Mouse (Mus musculus) heart, embryonic 12.5 days (tissue): ENCODE results near the gene Nrap. TPM values are rescaled to one million over a fixed set of nuclear protein-coding genes. Genes with fewer than 3 reads are reported as not detected.
"Not testable (repeated sequence)": the region's sequence is repeated elsewhere in the genome, so short reads cannot be mapped to it uniquely, and the experiment has no call there.

Experiments used
- ATAC-seq: fragments of 200-750 bp; cut with Nextera tagmentation; 2 replicates; pipeline ENCODE4 v1.8.0; 2017; ENCODE audit warnings: moderate TSS enrichment, moderate library complexity; ENCODE audit not compliant: insufficient number of reproducible peaks, low FRiP score
- H3K27ac ChIP-seq: fragments of 300-500 bp; sonication (generic); 2 replicates; pipeline ENCODE4 v1.5.1; 2016; ENCODE audit warnings: mild to moderate bottlenecking, moderate library complexity; ENCODE audit not compliant: poor library complexity, severe bottlenecking
- H3K27me3 ChIP-seq: fragments of 300-500 bp; sonication (generic); replicated peaks from 2 replicates; pipeline ENCODE4 v1.6.1; 2016; ENCODE audit warnings: mild to moderate bottlenecking, moderate library complexity
- H3K36me3 ChIP-seq: fragments of 300-500 bp; sonication (generic); 2 replicates; pipeline ENCODE4 v1.6.1; 2016; ENCODE audit warnings: mild to moderate bottlenecking, moderate library complexity
- H3K4me1 ChIP-seq: fragments of 300-500 bp; sonication (generic); replicated peaks from 2 replicates; pipeline ENCODE4 v1.6.1; 2016; ENCODE audit warnings: mild to moderate bottlenecking
- H3K4me2 ChIP-seq: fragments of 300-500 bp; sonication (generic); 2 replicates; pipeline ENCODE4 v1.6.1; 2016; ENCODE audit warnings: mild to moderate bottlenecking, moderate library complexity
- H3K4me3 ChIP-seq: fragments of 300-500 bp; sonication (generic); 2 replicates; pipeline ENCODE4 v1.5.1; 2016; ENCODE audit warnings: mild to moderate bottlenecking
- H3K9ac ChIP-seq: fragments of 300-500 bp; sonication (generic); 2 replicates; pipeline ENCODE4 v1.6.1; 2016; ENCODE audit warnings: mild to moderate bottlenecking, moderate library complexity
- H3K9me3 ChIP-seq: fragments of 300-500 bp; sonication (generic); replicated peaks from 2 replicates; pipeline ENCODE4 v1.6.1; 2016; ENCODE audit warnings: mild to moderate bottlenecking, moderate library complexity
- WGBS: fragments of 180-500 bp; shearing (Covaris S2); methylation state at CpG from one replicate; pipeline ENCODE4 v1.1.7; 2016; 5-methylcytosine and 5-hydroxymethylcytosine counted together
- polyA plus RNA-seq: library from polyadenylated mRNA; unstranded; fragments of >200 nt; fragmentation: Nextera tagmentation; extraction: Ambion mirVana; gene quantifications from 2 replicates; pipeline ENCODE4 v1.2.1, GENCODE M21; 2016

Nrap gene
- polyA plus RNA-seq, 1 experiment from 2014 or later = 23.2 TPM

- Histone ChIP-seq H3K36me3 (peaks cover 64% of the 10 kb centered on the region), H3K4me2 (no peak overlapping the region), H3K27me3 (no peaks in the 10 kb centered on the region), H3K4me3 (no peak overlapping the region), H3K9ac (no peak overlapping the region), H3K4me1 (no peaks in the 10 kb centered on the region), H3K27ac (no peak overlapping the region), H3K9me3 (no peaks in the 10 kb centered on the region)
- no peak for ATAC-seq
- WGBS = 88% methylated on average over 8 of the region's 8 CpGs
Measured at GRCm38 (mm10) chr19:56364563-56364962, 25.3 kb downstream of the Nrap start.

DNA sequence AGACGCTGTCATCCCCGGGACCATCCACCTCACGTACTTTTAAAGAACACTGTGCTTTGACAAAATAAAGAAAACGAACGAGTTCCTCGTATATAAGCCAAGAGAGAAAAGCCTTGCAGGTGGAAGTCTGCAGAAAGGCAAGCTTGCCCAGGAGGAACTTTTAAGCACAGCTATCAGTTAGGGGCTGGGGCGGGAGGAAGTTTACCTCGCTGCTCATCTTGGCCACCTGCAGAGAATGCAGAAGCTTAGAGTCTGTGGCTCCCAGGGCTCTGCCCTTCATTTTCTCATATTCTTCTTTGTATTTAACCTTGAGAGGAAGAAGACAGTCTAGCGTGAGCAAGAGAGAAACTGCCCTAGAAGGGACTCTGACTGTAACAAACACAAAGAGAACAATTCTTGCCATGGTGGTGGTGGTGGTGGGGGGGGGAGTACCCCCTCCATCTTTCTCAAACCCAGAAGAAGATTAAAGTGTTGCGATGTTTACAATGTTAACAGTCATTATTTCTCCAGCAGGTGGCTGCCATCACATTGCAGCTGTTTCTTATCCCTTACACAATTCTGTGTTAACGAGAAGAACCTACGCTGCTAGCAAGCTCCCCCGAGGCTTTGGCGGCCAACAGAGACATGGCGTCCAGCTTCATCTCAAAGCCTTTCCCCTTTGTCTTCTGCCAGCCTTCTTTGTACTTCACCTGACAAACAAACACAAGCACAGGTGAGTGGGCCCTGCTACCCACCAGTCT, 25.9 kb downstream of the Nrap start:
- no peak overlapping the region for H3K4me2 ChIP-seq
- H3K4me1 ChIP-seq = no peaks in the 10 kb centered on the region
- no peaks in the 10 kb centered on the region for H3K27me3 ChIP-seq
- H3K9ac ChIP-seq = no peak overlapping the region
- H3K36me3 ChIP-seq = peaks cover 57% of the 10 kb centered on the region
- H3K27ac ChIP-seq = no peak overlapping the region
- no peak overlapping the region for H3K4me3 ChIP-seq
- WGBS = 66% methylated on average over 15 of the region's 15 CpGs
- no peaks in the 10 kb centered on the region for H3K9me3 ChIP-seq
- no peak for ATAC-seq

DNA sequence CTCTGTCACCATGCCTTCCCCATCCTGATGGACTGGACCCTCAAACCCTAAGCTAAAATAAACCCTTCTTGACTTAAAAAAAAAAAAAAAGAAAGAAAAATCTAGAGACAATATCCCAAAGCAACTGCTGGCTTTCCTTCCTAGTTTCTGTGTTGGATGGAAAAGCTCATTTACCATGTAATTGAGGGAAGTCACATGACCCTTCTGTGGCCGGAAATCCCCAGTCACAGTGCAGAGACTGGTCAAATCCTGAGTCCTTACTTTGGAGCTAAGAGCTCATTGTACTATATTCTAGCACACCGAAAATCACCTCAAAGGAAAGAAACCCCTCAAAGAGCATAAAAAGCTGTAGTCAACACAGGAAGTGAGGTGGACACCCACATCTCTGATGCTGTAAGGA, 30.9 kb downstream of the Nrap start:
- Histone ChIP-seq H3K9me3 (no peaks in the 10 kb centered on the region), H3K27ac (no peak overlapping the region), H3K4me2 (no peak overlapping the region), H3K4me1 (peaks cover 20% of the 10 kb centered on the region), H3K27me3 (no peaks in the 10 kb centered on the region), H3K4me3 (no peak overlapping the region), H3K9ac (no peak overlapping the region), H3K36me3 (peaks cover 48% of the 10 kb centered on the region)
- no peak for ATAC-seq
- WGBS = 86% methylated on average over 2 of the region's 2 CpGs

DNA sequence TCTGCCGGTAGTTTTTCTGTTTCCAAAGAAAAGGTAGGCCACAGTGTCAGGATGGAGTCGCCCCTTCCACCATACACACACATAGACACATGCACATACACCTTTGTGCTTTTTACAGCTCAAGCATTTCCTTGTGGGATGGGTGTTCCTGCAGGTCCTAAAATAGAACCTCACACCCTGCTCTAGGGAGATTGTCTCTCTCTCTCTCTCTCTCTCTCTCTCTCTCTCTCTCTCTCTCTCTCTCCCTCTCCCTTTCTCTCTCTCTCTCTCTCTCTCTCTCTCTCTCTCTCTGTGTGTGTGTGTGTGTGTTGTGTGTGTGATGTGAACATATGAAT, 32.5 kb downstream of the Nrap start:
- not testable (repeated sequence) for H3K27me3 ChIP-seq, H3K9ac ChIP-seq, H3K27ac ChIP-seq, H3K4me3 ChIP-seq, H3K9me3 ChIP-seq, ATAC-seq
- Histone ChIP-seq H3K4me1 (peaks cover 20% of the 10 kb centered on the region), H3K36me3 (peaks cover 48% of the 10 kb centered on the region), H3K4me2 (peak overlapping the region; percentile 11; the same call in 1 of the 2 replicates)
- 56% methylated on average over 2 of the region's 2 CpGs for WGBS

DNA sequence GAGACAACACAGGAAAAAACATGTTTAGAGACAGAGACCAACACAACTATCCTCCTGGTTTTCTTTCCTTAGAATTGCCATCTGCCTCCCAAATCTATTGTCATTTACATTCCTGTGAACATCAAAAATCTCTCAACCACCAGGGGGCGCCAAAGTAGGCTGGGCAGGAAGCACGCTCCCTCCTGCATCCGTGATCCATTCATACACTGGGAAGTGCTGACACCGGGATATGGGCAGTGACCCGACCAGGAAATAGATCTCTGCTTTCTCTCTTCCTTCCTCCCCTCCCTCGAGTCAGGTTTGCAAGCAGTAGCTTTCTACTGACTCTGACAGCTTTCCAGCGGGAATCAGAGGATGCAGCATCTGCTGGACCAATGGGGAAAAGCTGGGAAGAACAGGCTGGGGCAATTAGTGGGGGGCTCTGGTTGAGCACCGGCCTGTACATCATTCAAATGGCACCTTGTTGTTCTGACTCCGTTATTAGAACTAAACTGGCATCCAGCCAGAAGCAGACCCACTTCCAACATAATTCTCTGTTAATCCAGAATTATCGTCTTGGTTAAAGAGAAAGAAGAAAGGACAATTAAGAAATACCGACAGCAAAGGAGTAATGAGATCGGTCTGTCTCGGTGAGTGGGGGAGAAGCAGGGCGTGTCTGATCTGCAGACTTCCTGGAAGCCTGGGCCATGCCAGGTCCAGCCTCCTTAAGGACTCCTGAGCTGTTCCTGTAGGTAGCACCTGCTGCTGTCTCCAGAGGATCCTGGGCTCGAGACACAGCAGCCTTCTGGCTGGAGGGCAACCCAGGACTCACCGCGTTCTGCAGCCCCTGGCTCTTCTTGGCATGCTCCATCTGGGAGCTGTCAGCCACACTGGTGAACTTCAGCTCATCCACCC, 33.1 kb downstream of the Nrap start:
- 40% methylated on average over 17 of the region's 17 CpGs for WGBS
- ATAC-seq = 0 out of 2 replicates have a peak, but pooled peaks have one; percentile 26
- H3K9me3 ChIP-seq = peaks cover 9% of the 10 kb centered on the region
- H3K36me3 ChIP-seq = peaks cover 47% of the 10 kb centered on the region
- no peak overlapping the region for H3K4me3 ChIP-seq
- H3K9ac ChIP-seq = no peak overlapping the region
- H3K4me1 ChIP-seq = peaks cover 20% of the 10 kb centered on the region
- H3K27me3 ChIP-seq = no peaks in the 10 kb centered on the region
- H3K4me2 ChIP-seq = peak overlapping the region; percentile 11; the same call in 1 of the 2 replicates
- H3K27ac ChIP-seq = peak overlapping the region; percentile 12; the same call in 1 of the 2 replicates

- H3K27me3 ChIP-seq = no peaks in the 10 kb centered on the region
- ATAC-seq = 0 out of 2 replicates have a peak, but pooled peaks have one; percentile 11
- H3K9ac ChIP-seq = no peak overlapping the region
- H3K36me3 ChIP-seq = peaks cover 42% of the 10 kb centered on the region
- no peak overlapping the region for H3K4me3 ChIP-seq
- whole genome bisulfite sequencing = 80% methylated on average over 12 of the region's 12 CpGs
- H3K4me2 ChIP-seq = no peak overlapping the region
- H3K27ac ChIP-seq = no peak overlapping the region
- peaks cover 20% of the 10 kb centered on the region for H3K4me1 ChIP-seq
- peaks cover 9% of the 10 kb centered on the region for H3K9me3 ChIP-seq
Measured at GRCm38 (mm10) chr19:56355201-56355600, 34.6 kb downstream of the Nrap start.

DNA sequence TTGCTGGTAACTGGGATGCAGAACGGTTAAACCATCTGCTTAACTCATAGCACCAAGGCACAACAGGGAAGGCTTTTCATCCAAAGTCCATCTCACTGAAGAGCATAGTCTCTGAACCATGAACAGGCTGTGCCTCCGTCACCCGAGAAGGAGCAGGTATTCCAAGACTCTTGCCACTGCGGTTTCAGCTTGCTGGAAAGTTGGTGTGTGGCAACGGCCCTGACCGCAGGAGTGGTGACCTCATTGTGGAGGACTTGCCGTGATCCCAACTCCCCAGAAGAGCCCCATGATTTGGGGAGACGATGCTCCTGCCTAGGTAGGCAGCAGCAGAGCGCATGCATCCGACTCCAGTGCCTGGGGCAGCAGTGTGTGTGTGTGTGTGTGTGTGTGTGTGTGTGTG, 36.1 kb downstream of the Nrap start:
- no peak overlapping the region for H3K4me2 ChIP-seq
- no peaks in the 10 kb centered on the region for H3K27me3 ChIP-seq
- H3K9me3 ChIP-seq = peaks cover 9% of the 10 kb centered on the region
- H3K27ac ChIP-seq = no peak overlapping the region
- H3K4me3 ChIP-seq = no peak overlapping the region
- no peak for ATAC-seq
- H3K4me1 ChIP-seq = peaks cover 25% of the 10 kb centered on the region
- WGBS = 82% methylated on average over 10 of the region's 10 CpGs
- H3K36me3 ChIP-seq = peaks cover 42% of the 10 kb centered on the region
- no peak overlapping the region for H3K9ac ChIP-seq

- ATAC-seq = no peak
- 35% methylated on average over 6 of the region's 6 CpGs for WGBS
- Histone ChIP-seq H3K9me3 (peaks cover 9% of the 10 kb centered on the region), H3K4me3 (no peak overlapping the region), H3K36me3 (peaks cover 28% of the 10 kb centered on the region), H3K27ac (no peak overlapping the region), H3K27me3 (peaks cover 3% of the 10 kb centered on the region; the same call in 1 of the 2 replicates), H3K4me2 (no peak overlapping the region), H3K9ac (no peak overlapping the region), H3K4me1 (peaks cover 5% of the 10 kb centered on the region; the same call in 1 of the 2 replicates)
Measured at GRCm38 (mm10) chr19:56349295-56349694, 40.5 kb downstream of the Nrap start.

DNA sequence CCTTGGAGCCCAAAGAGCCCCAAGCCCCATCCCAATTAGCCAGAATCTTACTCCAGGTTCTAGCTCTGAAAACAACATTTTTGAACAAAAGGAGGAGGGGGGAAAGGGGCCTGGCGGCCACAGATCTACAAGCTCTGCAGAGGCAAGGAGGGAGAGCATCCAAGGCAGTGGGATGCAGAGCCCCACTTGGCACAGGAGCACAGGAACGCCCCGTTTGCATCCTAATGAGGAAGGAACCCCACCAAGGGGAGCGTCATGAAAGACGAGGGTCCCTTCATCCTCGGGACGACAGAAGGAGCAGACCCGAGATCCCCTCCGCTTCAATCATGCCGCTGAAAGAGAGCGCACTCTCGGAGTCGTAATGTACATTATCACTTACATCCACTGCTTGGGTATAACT, 43.1 kb downstream of the Nrap start:
- Histone ChIP-seq H3K9ac (no peak overlapping the region), H3K9me3 (no peaks in the 10 kb centered on the region), H3K4me2 (no peak overlapping the region), H3K4me1 (peaks cover 5% of the 10 kb centered on the region; the same call in 1 of the 2 replicates), H3K27ac (no peak overlapping the region), H3K4me3 (no peak overlapping the region), H3K27me3 (peaks cover 3% of the 10 kb centered on the region; the same call in 1 of the 2 replicates), H3K36me3 (peaks cover 23% of the 10 kb centered on the region)
- no peak for ATAC-seq
- WGBS = 51% methylated on average over 13 of the region's 13 CpGs

DNA sequence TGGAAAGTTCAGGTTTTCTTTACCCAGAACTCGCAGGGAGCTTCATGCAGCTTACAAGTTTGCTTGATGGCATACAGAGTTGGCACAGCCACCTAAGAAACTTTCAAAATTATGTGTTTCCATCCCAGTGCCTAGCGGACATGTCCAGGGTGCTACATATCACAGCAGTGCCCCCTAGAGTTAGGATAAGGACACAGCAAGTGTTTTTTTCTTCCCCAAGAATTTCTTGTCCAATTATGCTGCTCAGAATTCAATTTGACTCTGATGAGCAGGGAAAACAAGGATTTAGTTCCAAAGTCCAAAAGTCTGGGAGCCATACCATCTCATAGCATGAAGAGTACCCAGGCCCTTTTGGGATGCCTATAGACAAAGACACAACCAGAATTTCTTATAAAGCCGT, 43.8 kb downstream of the Nrap start:
- WGBS = 80% methylated on average over 3 of the region's 3 CpGs
- H3K9me3 ChIP-seq = no peaks in the 10 kb centered on the region
- H3K36me3 ChIP-seq = peaks cover 23% of the 10 kb centered on the region
- H3K27ac ChIP-seq = no peak overlapping the region
- peaks cover 3% of the 10 kb centered on the region; the same call in 1 of the 2 replicates for H3K27me3 ChIP-seq
- ATAC-seq = no peak
- no peak overlapping the region for H3K9ac ChIP-seq
- no peak overlapping the region for H3K4me2 ChIP-seq
- H3K4me3 ChIP-seq = no peak overlapping the region
- H3K4me1 ChIP-seq = peaks cover 5% of the 10 kb centered on the region; the same call in 1 of the 2 replicates

DNA sequence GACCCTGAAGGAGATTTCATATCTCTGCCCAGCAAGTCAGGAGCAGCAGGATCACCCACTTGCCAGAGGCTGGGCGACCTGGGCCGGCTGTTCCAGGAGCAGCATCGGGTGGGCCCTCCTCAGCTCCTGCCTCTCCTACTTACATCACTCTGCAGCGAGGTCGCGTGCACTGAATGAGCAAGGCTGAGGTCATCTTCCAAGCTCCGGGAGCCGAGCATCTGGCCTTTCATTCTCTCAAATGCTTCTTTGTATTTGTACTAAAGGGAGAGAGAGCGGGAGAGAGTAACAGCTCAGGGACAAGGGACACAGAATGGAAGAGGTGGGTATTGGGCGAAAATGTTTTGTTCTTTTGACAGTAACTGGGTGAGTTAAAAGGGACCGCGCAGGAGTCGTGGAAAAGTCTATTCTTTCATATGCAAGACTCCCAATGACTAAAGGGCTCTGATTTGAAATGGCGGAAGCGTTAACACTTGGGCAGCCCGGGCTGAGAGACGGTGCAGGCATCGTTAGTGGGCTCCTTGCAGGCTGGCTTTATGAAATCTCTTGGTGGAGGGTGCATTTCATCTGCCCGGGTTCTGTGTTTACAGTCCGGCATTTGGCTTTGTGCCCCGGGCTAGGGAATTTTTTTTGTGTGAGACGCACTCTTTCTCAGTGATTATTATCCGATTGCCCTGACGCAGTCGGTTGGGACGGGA, 45.8 kb downstream of the Nrap start:
- Histone ChIP-seq H3K4me1 (no peaks in the 10 kb centered on the region), H3K9me3 (no peaks in the 10 kb centered on the region), H3K27me3 (peaks cover 8% of the 10 kb centered on the region; the same call in 1 of the 2 replicates), H3K4me3 (no peak overlapping the region), H3K4me2 (no peak overlapping the region; the same call in 1 of the 2 replicates), H3K27ac (no peak overlapping the region), H3K9ac (no peak overlapping the region), H3K36me3 (peaks cover 37% of the 10 kb centered on the region)
- 69% methylated on average over 26 of the region's 26 CpGs for WGBS
- no peak for ATAC-seq
